Mouse (Mus musculus) lung, postnatal 14 days (tissue): ENCODE measurements around the gene Cant1.

Experiments used
- DNase-seq: peaks from one replicate; pipeline ENCODE4 v3.0.0; 2021

Gene Cant1

GRCm38 (mm10) chr11:118418834-118419504 is at the start of gene Cant1:
Cant1 (minus strand) TSS chr11:118419086.
- peak; percentile 97 for DNase-seq

- no peak for DNase-seq
These were observed 48.7 kb upstream of the Cant1 start for GRCm38 (mm10) chr11:118467441-118468035.

GRCm38 (mm10) chr11:118460280-118460679 is 41.4 kb upstream of the Cant1 start:
- DNase-seq = no peak

GRCm38 (mm10) chr11:118459536-118459935 is 40.6 kb upstream of the Cant1 start:
- DNase-seq = no peak

- DNase-seq = peak; percentile 35
These were observed 40.2 kb upstream of the Cant1 start for GRCm38 (mm10) chr11:118459051-118459450.

- DNase-seq = no peak
These were observed 38.1 kb upstream of the Cant1 start for GRCm38 (mm10) chr11:118456937-118457336.

- no peak for DNase-seq
These were observed 36.9 kb upstream of the Cant1 start for GRCm38 (mm10) chr11:118455788-118456187.

- no peak for DNase-seq
These were observed 35.2 kb upstream of the Cant1 start for GRCm38 (mm10) chr11:118453886-118454671.

- no peak for DNase-seq
These were observed 34.1 kb upstream of the Cant1 start for GRCm38 (mm10) chr11:118452955-118453354.

GRCm38 (mm10) chr11:118451211-118451610 is 32.3 kb upstream of the Cant1 start:
- DNase-seq = no peak

- no peak for DNase-seq
These were observed 29.5 kb upstream of the Cant1 start for GRCm38 (mm10) chr11:118448385-118448784.

- no peak for DNase-seq
These were observed 28.5 kb upstream of the Cant1 start for GRCm38 (mm10) chr11:118447346-118447745.

GRCm38 (mm10) chr11:118445843-118446242 is 27.0 kb upstream of the Cant1 start:
- DNase-seq = peak; percentile 75

GRCm38 (mm10) chr11:118443201-118443970 is 24.5 kb upstream of the Cant1 start:
- DNase-seq = peak; percentile 89

- DNase-seq = no peak
These were observed 23.8 kb upstream of the Cant1 start for GRCm38 (mm10) chr11:118442691-118443090.

- DNase-seq = peak; percentile 53
These were observed 20.0 kb upstream of the Cant1 start for GRCm38 (mm10) chr11:118438665-118439414.

GRCm38 (mm10) chr11:118436471-118436935 is 17.6 kb upstream of the Cant1 start:
- DNase-seq = no peak

- no peak for DNase-seq
These were observed 15.2 kb upstream of the Cant1 start for GRCm38 (mm10) chr11:118434093-118434492.

- DNase-seq = no peak
These were observed 14.5 kb upstream of the Cant1 start for GRCm38 (mm10) chr11:118433398-118433868.

GRCm38 (mm10) chr11:118431100-118431948 is 12.4 kb upstream of the Cant1 start:
- DNase-seq = no peak

GRCm38 (mm10) chr11:118430291-118430885 is 11.5 kb upstream of the Cant1 start:
- DNase-seq = no peak
